Mouse (Mus musculus) forebrain, postnatal 0 days (tissue): ENCODE results near the gene Commd2. TPM values are rescaled to one million over a fixed set of nuclear protein-coding genes. Genes with fewer than 3 reads are reported as not detected.
A peak's percentile ranks its signal among the peaks of the same experiment; 100 is the strongest.

Experiments
- ATAC-seq: fragments of 200-750 bp; cut with Nextera tagmentation; 2 replicates; pipeline ENCODE4 v1.8.0; 2017; ENCODE audit warnings: mild to moderate bottlenecking, moderate library complexity
- DNase-seq: peaks from one replicate; pipeline ENCODE4 v3.0.0-alpha.2; 2015
- H3K27ac ChIP-seq: fragments of 300-500 bp; sonication (generic); 2 replicates; pipeline ENCODE4 v1.5.1; 2014; ENCODE audit warnings: low read depth, mild to moderate bottlenecking, antibody characterized with exemption, low read length, moderate library complexity, mixed read lengths
- H3K27me3 ChIP-seq: fragments of 300-500 bp; sonication (generic); 2 replicates; pipeline ENCODE4 v1.6.1; 2014; ENCODE audit warnings: mild to moderate bottlenecking, low read length, mixed read lengths; ENCODE audit not compliant: insufficient read depth
- H3K36me3 ChIP-seq: fragments of 300-500 bp; sonication (generic); 2 replicates; pipeline ENCODE4 v1.6.1; 2014; ENCODE audit warnings: mild to moderate bottlenecking, moderate library complexity; ENCODE audit not compliant: insufficient read depth
- H3K4me1 ChIP-seq: fragments of 300-500 bp; sonication (generic); 2 replicates; pipeline ENCODE4 v1.6.1; 2014; ENCODE audit warnings: antibody characterized with exemption; ENCODE audit not compliant: insufficient read depth
- H3K4me2 ChIP-seq: fragments of 300-500 bp; sonication (generic); 2 replicates; pipeline ENCODE4 v1.6.1; 2014; ENCODE audit warnings: low read depth, mild to moderate bottlenecking, moderate library complexity
- H3K4me3 ChIP-seq: fragments of 300-500 bp; sonication (generic); 2 replicates; pipeline ENCODE4 v1.5.1; 2014; ENCODE audit warnings: low read depth, low read length, mixed read lengths
- H3K9ac ChIP-seq: fragments of 300-500 bp; sonication (generic); 2 replicates; pipeline ENCODE4 v1.6.1; 2014; ENCODE audit warnings: mild to moderate bottlenecking
- H3K9me3 ChIP-seq: fragments of 300-500 bp; sonication (generic); 2 replicates; pipeline ENCODE4 v1.6.1; 2016; ENCODE audit warnings: low read length
- CTCF ChIP-seq: sonication (generic); IDR thresholded peaks from 2 replicates; pipeline ENCODE4 v1.5.1; 2016; ENCODE audit warnings: antibody characterized with exemption, control low read depth, low read depth
- WGBS: fragments of 180-500 bp; shearing (Covaris S2); extraction: QIAGEN DNeasy Blood & Tissue Kit; methylation state at CpG from one replicate; pipeline ENCODE4 v1.1.7; 2014; 5-methylcytosine and 5-hydroxymethylcytosine counted together
- polyA plus RNA-seq: library from polyadenylated mRNA; unstranded; fragments of >200 nt; fragmentation: Nextera tagmentation; extraction: Ambion mirVana; gene quantifications from 2 replicates; pipeline ENCODE4 v1.2.1, GENCODE M21; 2015
- total RNA-seq: library from RNA; depleted of rRNA; stranded (reverse); fragments of >200 nt; gene quantifications from 2 replicates; pipeline ENCODE4 v1.2.3, GENCODE M21; 2014; rRNA removed

The Commd2 gene
- total RNA-seq (34.6 and 39.5 TPM in 2 replicates), polyA plus RNA-seq (89.7 and 121 TPM in 2 replicates)

- Histone ChIP-seq H3K9ac (peak within 1 kb of the TSS; percentile 64), H3K4me2 (peak within 1 kb of the TSS; percentile 70), H3K27me3 (no peaks in the 10 kb centered on the region), H3K36me3 (no peaks in the 10 kb centered on the region), H3K9me3 (no peaks in the 10 kb centered on the region), H3K4me1 (peaks cover 3% of the 10 kb centered on the region; the same call in 1 of the 2 replicates), H3K4me3 (peak within 1 kb of the TSS; percentile 77), H3K27ac (peak within 1 kb of the TSS; percentile 85)
- DNase-seq (peak; percentile 94), ATAC-seq (peak; percentile 99)
- under 1% methylated on average over 42 of the region's 42 CpGs for WGBS
- peak; percentile 24; the same call in 1 of the 2 replicates for TF ChIP-seq CTCF
Measured at GRCm38 (mm10) chr3:57651231-57651864, at the start of gene Commd2. Gene Commd2, minus strand, starts transcription at chr3:57651715.

GRCm38 (mm10) chr3:57696779-57697178 is 45.3 kb upstream of the Commd2 start:
- H3K4me3 ChIP-seq: no peak overlapping the region
- H3K9me3 ChIP-seq: no peaks in the 10 kb centered on the region
- no peak for DNase-seq
- ATAC-seq: no peak
- no peak overlapping the region for H3K4me2 ChIP-seq
- no peak for TF ChIP-seq CTCF
- H3K36me3 ChIP-seq: no peaks in the 10 kb centered on the region
- WGBS: 96% methylated on average over 9 of the region's 9 CpGs
- no peak overlapping the region for H3K9ac ChIP-seq
- no peak overlapping the region for H3K27ac ChIP-seq
- no peaks in the 10 kb centered on the region for H3K27me3 ChIP-seq
- H3K4me1 ChIP-seq: no peaks in the 10 kb centered on the region

GRCm38 (mm10) chr3:57696249-57696648 is 44.7 kb upstream of the Commd2 start:
- Histone ChIP-seq H3K27ac (no peak overlapping the region), H3K36me3 (no peaks in the 10 kb centered on the region), H3K9ac (no peak overlapping the region), H3K4me2 (no peak overlapping the region), H3K4me1 (no peaks in the 10 kb centered on the region), H3K4me3 (no peak overlapping the region), H3K27me3 (no peaks in the 10 kb centered on the region), H3K9me3 (no peaks in the 10 kb centered on the region)
- ATAC-seq: no peak
- no peak for TF ChIP-seq CTCF
- 94% methylated on average over 4 of the region's 4 CpGs for WGBS
- DNase-seq: no peak

- Histone ChIP-seq H3K9me3 (no peaks in the 10 kb centered on the region), H3K4me1 (no peaks in the 10 kb centered on the region), H3K4me3 (no peak within 1 kb of the TSS), H3K4me2 (no peak within 1 kb of the TSS), H3K36me3 (no peaks in the 10 kb centered on the region), H3K27me3 (no peaks in the 10 kb centered on the region), H3K9ac (no peak within 1 kb of the TSS), H3K27ac (no peak within 1 kb of the TSS)
- no peak for DNase-seq
- WGBS: 56% methylated on average over 2 of the region's 2 CpGs
- TF ChIP-seq CTCF: no peak
- ATAC-seq: no peak
Measured at GRCm38 (mm10) chr3:57692719-57693118, 41.2 kb upstream of the Commd2 start, which contains the start of gene Ankub1. Gene Ankub1, minus strand, starts transcription at chr3:57692799.

GRCm38 (mm10) chr3:57691772-57692171 is 40.3 kb upstream of the Commd2 start:
- ATAC-seq: no peak
- no peak for TF ChIP-seq CTCF
- no peak overlapping the region for H3K9ac ChIP-seq
- no peaks in the 10 kb centered on the region for H3K4me1 ChIP-seq
- no peak overlapping the region for H3K4me2 ChIP-seq
- H3K27me3 ChIP-seq: no peaks in the 10 kb centered on the region
- H3K27ac ChIP-seq: no peak overlapping the region
- H3K36me3 ChIP-seq: no peaks in the 10 kb centered on the region
- DNase-seq: no peak
- WGBS: 89% methylated on average over 4 of the region's 4 CpGs
- H3K9me3 ChIP-seq: no peaks in the 10 kb centered on the region
- H3K4me3 ChIP-seq: no peak overlapping the region

GRCm38 (mm10) chr3:57677786-57678185 is 26.3 kb upstream of the Commd2 start:
- no peak overlapping the region for H3K4me2 ChIP-seq
- no peaks in the 10 kb centered on the region for H3K9me3 ChIP-seq
- ATAC-seq (no peak), DNase-seq (no peak)
- H3K36me3 ChIP-seq: no peaks in the 10 kb centered on the region
- no peak overlapping the region for H3K27ac ChIP-seq
- no peak overlapping the region for H3K4me3 ChIP-seq
- H3K9ac ChIP-seq: no peak overlapping the region
- no peaks in the 10 kb centered on the region for H3K4me1 ChIP-seq
- no peak for TF ChIP-seq CTCF
- H3K27me3 ChIP-seq: no peaks in the 10 kb centered on the region

GRCm38 (mm10) chr3:57674075-57674474 is 22.6 kb upstream of the Commd2 start:
- Histone ChIP-seq H3K4me1 (no peaks in the 10 kb centered on the region), H3K27me3 (no peaks in the 10 kb centered on the region), H3K36me3 (no peaks in the 10 kb centered on the region), H3K4me2 (no peak overlapping the region), H3K27ac (no peak overlapping the region), H3K9ac (no peak overlapping the region), H3K9me3 (no peaks in the 10 kb centered on the region), H3K4me3 (no peak overlapping the region)
- ATAC-seq (no peak), DNase-seq (no peak)
- no peak for TF ChIP-seq CTCF
- 89% methylated on average over 2 of the region's 2 CpGs for WGBS
